Mouse (Mus musculus) CH12F3 (cell line): ENCODE results near the gene Barx1.

ENCODE experiments used
- in situ Hi-C: fragments of 300-500 bp; cut with MboI; formaldehyde crosslinking; loops from 2 replicates; pipeline ENCODE4 v1.14.3; 2020; ENCODE audit warnings: low sequenced_read_pairs

The Barx1 gene

GRCm38 (mm10) chr13:48659254-48660220 lies 3.3 kb upstream of the Barx1 start:
- in situ Hi-C loops, result loop anchor here (25.0 kb wide), 2 partner anchors 378 to 503 kb away; no protein-coding TSS in a partner anchor

- in situ Hi-C loops, result loop anchor here (25.0 kb wide), 2 partner anchors 377 to 502 kb away; no protein-coding TSS in a partner anchor
Observed at GRCm38 (mm10) chr13:48660221-48660734, 2.5 kb upstream of the Barx1 start.

DNA sequence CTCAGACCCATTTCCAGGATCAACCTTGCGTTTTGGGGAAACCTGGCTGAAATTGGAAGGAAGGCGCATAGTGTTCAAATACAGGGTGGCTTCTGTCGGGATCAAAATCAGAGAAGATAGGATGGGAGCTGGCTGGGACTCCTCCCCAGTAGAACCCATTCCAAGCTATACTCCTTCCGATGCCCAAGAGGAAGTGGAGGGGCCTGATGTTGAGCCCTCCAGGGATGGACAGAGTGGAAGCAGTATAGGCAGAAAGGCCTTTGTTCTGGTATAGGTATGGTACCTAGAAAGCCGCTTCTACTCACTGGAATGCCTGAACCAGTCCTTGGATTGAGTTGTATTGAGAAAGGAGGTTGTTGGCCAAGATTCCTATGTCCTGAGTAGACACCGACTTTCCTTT lies 2.1 kb upstream of the Barx1 start:
- in situ Hi-C loops, result loop anchor here (25.0 kb wide), 2 partner anchors 377 to 502 kb away; no protein-coding TSS in a partner anchor

DNA sequence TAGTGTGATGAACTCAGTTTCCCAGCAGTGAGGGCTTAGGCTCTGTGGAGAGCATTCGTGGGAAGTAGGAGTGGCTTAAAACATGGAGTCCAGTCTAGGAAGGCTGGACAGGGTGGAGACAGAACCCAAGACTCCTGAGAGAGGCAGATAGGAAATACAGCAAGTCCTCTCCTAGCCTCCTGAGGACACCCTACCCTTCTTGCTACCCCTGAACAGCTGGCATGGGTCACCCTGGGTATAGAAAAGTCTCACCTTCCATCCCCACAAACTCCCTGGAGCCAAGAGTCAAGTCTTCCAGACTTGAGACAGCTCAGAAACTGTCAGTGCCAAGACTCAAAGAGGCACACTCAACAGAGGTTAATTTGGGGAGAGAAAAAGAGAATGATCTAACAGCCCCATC lies 1.2 kb upstream of the Barx1 start:
- in situ Hi-C loops, result loop anchor here (25.0 kb wide), 2 partner anchors 376 to 501 kb away; no protein-coding TSS in a partner anchor

GRCm38 (mm10) chr13:48663211-48663987 lies 601 bp downstream of the Barx1 start:
- in situ Hi-C loops, result loop anchor here (25.0 kb wide), 2 partner anchors 374 to 499 kb away; no protein-coding TSS in a partner anchor

GRCm38 (mm10) chr13:48663988-48664339 lies 1.2 kb downstream of the Barx1 start:
- in situ Hi-C loops, result loop anchor here (25.0 kb wide), 2 partner anchors 373 to 498 kb away; no protein-coding TSS in a partner anchor

DNA sequence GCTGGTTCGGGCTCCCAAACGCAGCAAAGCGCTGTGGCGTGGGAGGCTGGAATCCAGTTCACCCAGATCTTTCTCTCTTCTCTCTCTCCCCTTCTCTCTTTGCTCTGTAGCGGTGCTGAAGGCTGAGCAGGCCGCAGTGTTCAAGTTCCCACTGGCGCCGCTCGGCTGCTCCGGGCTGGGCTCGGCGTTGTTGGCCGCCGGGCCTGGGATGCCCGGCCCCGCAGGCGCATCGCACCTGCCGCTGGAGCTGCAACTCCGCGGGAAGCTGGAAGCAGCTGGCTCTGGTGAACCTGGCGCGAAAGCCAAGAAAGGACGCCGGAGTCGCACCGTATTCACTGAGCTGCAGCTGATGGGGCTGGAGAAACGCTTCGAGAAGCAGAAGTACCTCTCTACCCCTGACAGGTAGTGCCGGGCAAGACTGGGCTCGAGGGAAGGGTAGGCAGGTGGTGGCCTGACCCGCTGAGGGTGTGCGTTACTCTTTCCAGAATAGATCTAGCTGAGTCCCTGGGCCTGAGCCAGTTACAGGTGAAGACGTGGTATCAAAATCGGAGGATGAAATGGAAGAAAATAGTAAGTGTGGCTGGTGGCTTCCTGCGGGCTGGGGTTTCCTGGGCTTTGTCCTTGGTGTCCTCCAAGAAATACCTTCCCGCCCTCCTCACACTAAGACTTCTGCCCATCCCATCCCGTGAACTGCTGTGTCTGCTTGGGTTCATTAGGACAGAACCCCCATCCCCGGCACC lies 2.3 kb downstream of the Barx1 start:
- in situ Hi-C loops, result loop anchor here (25.0 kb wide), 2 partner anchors 372 to 497 kb away; no protein-coding TSS in a partner anchor

- in situ Hi-C loops, result loop anchor here (25.0 kb wide), 2 partner anchors 371 to 496 kb away; no protein-coding TSS in a partner anchor
Observed at GRCm38 (mm10) chr13:48665656-48666597, 3.1 kb downstream of the Barx1 start.

- in situ Hi-C loops, result loop anchor here (25.0 kb wide), 2 partner anchors 370 to 495 kb away; no protein-coding TSS in a partner anchor
Observed at GRCm38 (mm10) chr13:48667461-48667860, 4.7 kb downstream of the Barx1 start.

DNA sequence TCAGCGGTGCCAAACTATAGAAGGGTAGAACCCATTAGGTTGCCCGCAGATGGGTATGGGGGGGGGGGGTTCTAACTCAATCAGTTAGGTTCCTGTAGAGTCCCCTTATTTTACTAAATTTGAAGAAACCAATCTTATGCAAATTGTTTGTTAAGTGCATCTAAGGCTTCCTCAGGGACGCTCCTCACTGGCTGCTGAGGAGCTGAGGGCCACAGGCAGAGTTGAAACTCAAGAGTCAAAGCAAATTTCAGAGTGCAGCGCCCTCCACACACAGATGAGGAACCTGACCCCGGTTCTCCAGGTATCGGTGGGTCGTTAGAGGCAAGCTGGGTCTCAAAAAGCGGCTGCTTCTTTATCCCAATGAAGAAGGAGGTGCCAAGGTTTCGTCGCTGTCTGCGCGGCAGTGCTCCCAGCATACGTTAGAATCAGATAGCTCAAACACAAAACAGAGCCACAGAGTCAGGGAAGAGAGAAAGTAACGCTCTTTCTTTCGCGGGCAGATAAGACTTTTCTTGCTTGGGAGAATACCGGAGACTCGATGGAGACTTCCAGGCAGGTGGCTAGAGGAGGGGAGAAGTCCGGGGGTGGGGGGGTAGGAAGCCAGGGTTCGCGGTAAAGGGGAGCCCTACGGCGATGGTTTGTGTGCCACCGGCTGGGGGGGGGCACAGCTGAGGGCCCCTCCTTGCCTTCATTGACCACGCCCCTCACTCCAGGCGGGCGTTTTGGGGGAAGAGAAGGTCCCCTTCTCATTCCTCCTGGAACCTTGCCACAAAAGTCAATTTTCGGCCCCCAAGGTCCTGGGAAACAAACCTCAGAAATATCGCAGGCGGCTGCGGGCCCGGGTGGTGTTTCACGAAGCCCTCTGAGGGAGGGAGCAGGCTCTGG lies 5.5 kb downstream of the Barx1 start:
- in situ Hi-C loops, result loop anchor here (25.0 kb wide), 2 partner anchors 369 to 494 kb away; no protein-coding TSS in a partner anchor

GRCm38 (mm10) chr13:48668976-48669534 lies 6.3 kb downstream of the Barx1 start:
- in situ Hi-C loops, result loop anchor here (25.0 kb wide), 2 partner anchors 368 to 493 kb away; no protein-coding TSS in a partner anchor

DNA sequence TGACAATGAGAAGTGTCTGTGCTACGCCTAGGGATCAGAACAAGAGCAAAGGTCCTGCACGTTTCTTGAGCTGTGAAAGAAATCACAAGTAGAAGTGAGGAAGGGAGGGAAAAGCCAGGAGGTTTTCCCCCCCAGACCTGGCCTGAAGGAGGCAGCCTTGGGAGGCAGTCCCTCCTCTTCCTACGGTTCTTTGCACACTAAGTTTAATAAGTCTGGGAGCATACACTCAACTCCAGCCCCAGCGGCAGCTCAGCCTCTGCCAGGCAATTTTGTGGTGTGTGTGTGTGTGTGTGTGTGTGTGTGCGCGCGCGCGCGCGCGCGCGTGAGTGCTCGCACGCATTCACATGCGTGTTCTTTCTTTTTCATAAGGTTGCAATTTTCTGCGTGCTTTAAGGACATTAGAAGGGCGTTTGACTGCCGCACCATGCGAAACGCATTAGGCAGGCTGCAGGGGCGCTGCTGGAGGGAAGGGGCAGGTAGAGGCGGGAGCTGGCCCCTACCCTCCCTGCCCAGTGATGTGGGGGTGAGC lies 9.6 kb downstream of the Barx1 start:
- in situ Hi-C loops, result loop anchor here (25.0 kb wide), 2 partner anchors 365 to 490 kb away; no protein-coding TSS in a partner anchor

- in situ Hi-C loops, result loop anchor here (25.0 kb wide), 2 partner anchors 363 to 488 kb away; no protein-coding TSS in a partner anchor
Observed at GRCm38 (mm10) chr13:48674609-48675008, 11.8 kb downstream of the Barx1 start.

DNA sequence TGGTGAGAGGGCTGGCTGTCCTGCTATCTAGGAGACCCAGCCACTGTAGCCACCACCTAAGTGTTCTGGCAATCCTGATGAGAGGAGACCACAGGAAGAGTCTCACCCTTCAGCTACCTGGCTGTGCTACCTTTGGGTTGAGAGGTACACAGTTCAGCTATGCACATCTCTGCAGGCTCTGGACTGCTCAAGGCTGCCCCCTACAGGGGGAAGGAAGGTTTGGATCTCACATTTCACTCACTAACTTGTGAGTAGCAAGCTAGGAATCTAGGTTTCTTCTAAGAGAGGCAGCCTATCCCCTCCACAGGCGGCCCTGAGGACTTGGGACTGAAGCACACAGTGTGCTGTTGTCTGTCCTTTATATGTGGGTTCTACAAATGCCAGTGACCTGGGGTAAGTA lies 16.6 kb downstream of the Barx1 start:
- in situ Hi-C loops, result no loop called here

- in situ Hi-C loops, result no loop called here
Observed at GRCm38 (mm10) chr13:48686666-48687065, 23.9 kb downstream of the Barx1 start.

GRCm38 (mm10) chr13:48691991-48692390 lies 29.2 kb downstream of the Barx1 start:
- in situ Hi-C loops, result no loop called here
